27 mouse cellular contexts compared by ENCODE assay signal in genomic region chr13:97365004-97365403, GRCm38 (mm10).
DNase-seq lines count a peak whose midpoint lies in the region; ATAC-seq and TF ChIP-seq lines count a peak whose summit lies in the region.
"Had no signal": no experiment of that assay in that cellular context is flagged by ENCODE, and none has a peak within 500 bp of the region (broad histone marks: within the 10 kb centered on the region; RNA-seq: fewer than 3 reads in every experiment).

No protein-coding gene starts in this region.

- no peak for TF ChIP-seq EP300 in heart, adult 2 months (IDR thresholded peaks at IDR 0.05; ENCODE audit: insufficient read depth, low read depth, low read length)

- intact Hi-C loops in heart, adult 2 months (cut with DNase I) = no loop called here

- H3K27me3 ChIP-seq in kidney, embryonic 15.5 days = 0 out of 2 replicates have a peak, but pooled peaks cover 5% of the 10 kb centered on the region
- H3K27me3 ChIP-seq in neural tube, embryonic 15.5 days (replicated peaks) = no peaks in the 10 kb centered on the region
- H3K27me3 ChIP-seq in heart, adult 2 months (ENCODE audit: control insufficient read depth, insufficient read depth, low read length) = no peaks in the 10 kb centered on the region; the same call in 1 of the 2 replicates
- H3K27me3 ChIP-seq: limb, embryonic 15.5 days; midbrain, embryonic 15.5 days; stomach, embryonic 15.5 days had no signal

- TF ChIP-seq CTCF in heart, adult 2 months (IDR thresholded peaks at IDR 0.05) = no peak

- no peak for ATAC-seq in kidney, embryonic 15.5 days (replicated peaks; ENCODE audit: low FRiP score)
- ATAC-seq in granulocyte monocyte progenitor cell, adult 5-6 weeks (replicated peaks; ENCODE audit: poor library complexity, severe bottlenecking) = peak; percentile 9; the same call in 1 of the 2 replicates
- no peak for ATAC-seq in neural tube, embryonic 15.5 days (ENCODE audit: low FRiP score)
- ATAC-seq: forebrain, embryonic 14.5 days; intestine, embryonic 16.5 days; lung, postnatal 0 days; midbrain, embryonic 15.5 days had no signal

- no peaks in the 10 kb centered on the region for H3K36me3 ChIP-seq in kidney, embryonic 15.5 days
- H3K36me3 ChIP-seq in neural tube, embryonic 15.5 days = no peaks in the 10 kb centered on the region
- H3K36me3 ChIP-seq in heart, adult 2 months (ENCODE audit: control insufficient read depth, insufficient read depth, low read length) = no peaks in the 10 kb centered on the region
- H3K36me3 ChIP-seq: heart, embryonic 13.5 days; limb, embryonic 10.5 days; limb, embryonic 15.5 days; liver, embryonic 13.5 days; midbrain, embryonic 15.5 days; stomach, embryonic 15.5 days had no signal

- H3K4me1 ChIP-seq in kidney, embryonic 15.5 days = peaks cover 33% of the 10 kb centered on the region
- peaks cover 15% of the 10 kb centered on the region for H3K4me1 ChIP-seq in neural tube, embryonic 15.5 days
- H3K4me1 ChIP-seq in heart, adult 2 months (ENCODE audit: control insufficient read depth, insufficient read depth, low read length) = no peaks in the 10 kb centered on the region

- H3K27ac ChIP-seq in kidney, embryonic 15.5 days = peak overlapping the region; percentile 37; the same call in 1 of the 2 replicates
- H3K27ac ChIP-seq in neural tube, embryonic 15.5 days (replicated peaks) = peak overlapping the region; percentile 19; the same call in 1 of the 2 replicates
- no peak overlapping the region for H3K27ac ChIP-seq in heart, adult 2 months
- H3K27ac ChIP-seq: heart, embryonic 13.5 days; kidney, postnatal 0 days; limb, embryonic 10.5 days; limb, embryonic 15.5 days; liver, embryonic 13.5 days; midbrain, embryonic 15.5 days had no signal

- WGBS in kidney, embryonic 15.5 days = 66% methylated on average over 9 of the region's 9 CpGs
- WGBS in neural tube, embryonic 15.5 days = 67% methylated on average over 9 of the region's 9 CpGs
- 67% methylated on average over 9 of the region's 9 CpGs for WGBS in heart, adult 2 months

- H3K9me3 ChIP-seq in kidney, embryonic 15.5 days (replicated peaks) = no peaks in the 10 kb centered on the region
- no peaks in the 10 kb centered on the region for H3K9me3 ChIP-seq in neural tube, embryonic 15.5 days (replicated peaks)
- H3K9me3 ChIP-seq: heart, embryonic 13.5 days; limb, embryonic 10.5 days; limb, embryonic 15.5 days; liver, embryonic 13.5 days; midbrain, embryonic 15.5 days; stomach, embryonic 15.5 days had no signal

- H3K4me3 ChIP-seq in kidney, embryonic 15.5 days (replicated peaks) = no peak overlapping the region
- no peak overlapping the region for H3K4me3 ChIP-seq in neural tube, embryonic 15.5 days (replicated peaks)
- H3K4me3 ChIP-seq in heart, adult 2 months = no peak overlapping the region
- H3K4me3 ChIP-seq: heart, embryonic 13.5 days; limb, embryonic 10.5 days; limb, embryonic 15.5 days; liver, embryonic 13.5 days; midbrain, embryonic 15.5 days; stomach, embryonic 15.5 days had no signal

- no peaks in the 10 kb centered on the region for H3K79me2 ChIP-seq in heart, adult 2 months (replicated peaks; ENCODE audit: control insufficient read depth, insufficient read depth, low read length)

- no peak for DNase-seq in kidney, postnatal 14 days
- peak; percentile 15 for DNase-seq in ZHBTc4 (ENCODE audit: low read depth, low spot score)
- DNase-seq in heart, adult 2 months = no peak
- no peak for DNase-seq in spleen, postnatal 14 days (ENCODE audit: low spot score in 2 of 2)
- DNase-seq: adrenal gland, adult 8-10 months; B cell, adult 2 months; cerebellum, adult 8-10 months; cerebellum, postnatal 25 days; gastrocnemius, postnatal 25 days; heart, postnatal 10 days; layer of hippocampus, adult 9-11 months; liver, embryonic 13.5 days; lung, adult 18-20 months; lung, postnatal 4 days; thymus, postnatal 25 days had no signal

- H3K9ac ChIP-seq in kidney, embryonic 15.5 days = no peak overlapping the region
- no peak overlapping the region for H3K9ac ChIP-seq in neural tube, embryonic 15.5 days (replicated peaks)
- no peak overlapping the region for H3K9ac ChIP-seq in heart, adult 2 months (ENCODE audit: low read depth, low read length)
- H3K9ac ChIP-seq: heart, embryonic 13.5 days; limb, embryonic 15.5 days; liver, embryonic 13.5 days; midbrain, embryonic 15.5 days; stomach, embryonic 15.5 days had no signal

- no peak for TF ChIP-seq POLR2A in heart, adult 2 months (IDR thresholded peaks at IDR 0.05; ENCODE audit: insufficient read depth, low read depth, low read length)

- peak overlapping the region; percentile 41; the same call in 1 of the 2 replicates for H3K4me2 ChIP-seq in kidney, embryonic 15.5 days
- no peak overlapping the region for H3K4me2 ChIP-seq in neural tube, embryonic 15.5 days
- H3K4me2 ChIP-seq: heart, embryonic 13.5 days; limb, embryonic 15.5 days; liver, embryonic 13.5 days; midbrain, embryonic 15.5 days; stomach, embryonic 15.5 days had no signal
